Mouse (Mus musculus): Measurements from ENCODE around the gene Sdk1.
A peak's percentile ranks its signal among the peaks of the same experiment; 100 is the strongest.

Gene Sdk1

DNA sequence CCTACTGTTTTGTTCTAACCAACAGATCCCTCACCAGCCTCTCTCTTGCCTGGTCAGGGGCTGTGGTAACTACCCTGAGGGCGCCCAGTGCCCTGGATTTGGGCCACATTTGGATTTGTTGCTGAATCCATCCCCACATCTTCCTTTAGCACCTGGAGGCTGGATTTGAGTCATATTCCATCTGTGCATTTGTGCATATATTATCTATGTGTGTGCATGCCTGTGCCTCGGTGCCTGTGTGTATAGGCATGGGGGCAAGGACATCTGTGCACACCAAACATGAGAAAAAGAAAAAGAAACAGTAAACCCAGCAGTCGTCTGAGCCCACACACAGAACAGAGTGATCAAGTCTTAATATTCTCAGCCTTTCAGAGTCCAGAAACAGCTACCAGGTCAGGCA, 752.9 kb downstream of the Sdk1 start:
- no peak for DNase-seq (ENCODE audit: low spot score in 2 of 2)

GRCm38 (mm10) chr5:142000247-142000646, 759.0 kb downstream of the Sdk1 start:
- no peak for DNase-seq (ENCODE audit: low spot score in 2 of 2)

DNA sequence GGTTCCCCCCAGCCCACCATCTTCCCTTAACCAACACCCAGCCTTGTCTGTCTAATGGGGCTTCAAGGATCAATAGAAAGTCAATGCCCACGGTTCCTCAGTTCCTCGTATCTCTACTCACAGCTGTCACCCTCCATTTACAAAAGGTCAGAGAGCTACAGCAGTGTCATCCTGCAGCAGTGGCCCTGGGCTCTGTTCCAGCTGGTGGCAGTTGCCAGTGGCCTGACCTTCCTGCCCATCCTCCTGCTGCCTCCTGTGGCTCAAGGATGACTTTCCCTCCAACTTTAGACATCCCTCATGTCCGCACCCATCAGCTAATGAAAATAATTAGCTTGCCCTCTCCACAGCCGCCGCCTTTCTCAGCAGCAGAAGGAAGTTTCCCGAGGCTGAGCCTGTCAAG, 759.8 kb downstream of the Sdk1 start:
- DNase-seq (ENCODE audit: low spot score in 2 of 2) = no peak

- DNase-seq (ENCODE audit: low spot score in 2 of 2) = no peak
Measured at GRCm38 (mm10) chr5:142001973-142002372, 760.7 kb downstream of the Sdk1 start.

DNA sequence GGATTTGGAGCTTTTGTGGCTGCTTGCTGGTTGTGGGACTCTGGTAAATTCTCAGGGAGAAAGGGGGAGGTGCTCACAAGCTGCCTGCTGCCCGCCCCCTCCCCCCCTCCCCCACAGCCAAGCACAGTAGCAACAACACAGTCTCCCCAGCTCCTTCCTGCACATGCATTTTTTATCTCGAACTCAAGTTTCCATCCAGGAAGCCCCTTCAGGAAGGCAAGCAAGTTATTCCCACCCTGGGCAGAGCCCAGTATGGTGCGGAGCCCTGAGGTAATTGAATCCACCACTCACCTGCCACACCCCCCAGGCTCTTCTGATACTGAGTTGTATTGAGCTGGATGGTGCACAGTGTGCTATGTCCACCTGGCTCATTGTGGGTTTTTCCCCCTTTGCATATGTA, 768.9 kb downstream of the Sdk1 start:
- no peak for DNase-seq (ENCODE audit: low spot score in 2 of 2)

DNA sequence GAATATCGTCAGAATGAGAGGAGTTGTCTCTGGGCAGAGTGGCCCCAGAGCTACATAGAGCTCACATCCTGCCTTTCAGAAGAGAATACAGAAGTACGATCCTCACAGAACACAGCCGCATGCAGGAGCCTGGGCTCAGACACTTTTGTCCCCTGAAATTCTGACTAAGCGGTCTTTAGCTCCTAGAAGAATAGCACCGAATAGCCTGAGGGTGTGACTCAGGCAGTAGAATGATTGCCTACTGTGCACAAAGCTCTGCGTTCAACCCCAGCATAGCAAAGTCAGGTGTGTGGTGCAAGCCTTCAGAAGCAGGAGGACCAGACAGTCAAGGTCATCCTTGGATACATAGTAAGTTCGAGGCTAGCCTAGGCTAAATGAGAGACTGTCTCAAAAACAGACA, 775.7 kb downstream of the Sdk1 start:
- no peak for DNase-seq (ENCODE audit: low spot score in 2 of 2)

DNA sequence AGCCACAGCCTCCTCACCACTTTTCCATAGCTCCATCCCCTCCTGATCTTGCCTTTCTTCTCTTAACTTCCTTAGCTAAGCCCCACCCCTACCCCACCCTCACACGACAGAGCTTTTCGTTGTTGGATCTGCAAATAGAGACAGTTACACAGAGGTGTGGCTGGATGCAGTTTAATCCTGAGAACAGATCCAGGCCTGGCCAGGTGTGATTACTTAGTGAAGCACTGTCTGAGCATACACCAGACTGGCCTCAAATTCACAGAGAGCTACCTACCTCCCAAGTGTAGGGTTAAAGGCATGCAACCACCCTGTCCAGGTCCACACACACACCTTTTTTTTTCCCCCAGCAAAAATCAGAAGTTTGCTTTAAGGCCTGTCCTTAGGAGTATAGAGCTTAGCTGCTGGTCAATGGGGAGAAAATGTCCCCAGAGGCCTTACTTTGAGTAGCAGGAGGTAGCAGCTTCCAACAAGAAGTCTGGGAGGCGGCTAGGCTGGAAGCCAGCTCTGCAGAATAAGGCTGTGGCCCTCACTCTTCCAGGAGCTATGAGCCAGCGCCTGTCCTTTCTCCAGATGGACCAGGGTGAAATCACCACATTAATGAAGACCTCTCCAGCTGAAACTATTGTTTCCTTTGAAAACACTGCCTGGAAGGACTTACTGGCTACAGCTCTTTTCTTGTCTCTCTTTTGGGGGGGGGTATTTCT, 781.7 kb downstream of the Sdk1 start:
- no peak for DNase-seq (ENCODE audit: low spot score in 2 of 2)

DNA sequence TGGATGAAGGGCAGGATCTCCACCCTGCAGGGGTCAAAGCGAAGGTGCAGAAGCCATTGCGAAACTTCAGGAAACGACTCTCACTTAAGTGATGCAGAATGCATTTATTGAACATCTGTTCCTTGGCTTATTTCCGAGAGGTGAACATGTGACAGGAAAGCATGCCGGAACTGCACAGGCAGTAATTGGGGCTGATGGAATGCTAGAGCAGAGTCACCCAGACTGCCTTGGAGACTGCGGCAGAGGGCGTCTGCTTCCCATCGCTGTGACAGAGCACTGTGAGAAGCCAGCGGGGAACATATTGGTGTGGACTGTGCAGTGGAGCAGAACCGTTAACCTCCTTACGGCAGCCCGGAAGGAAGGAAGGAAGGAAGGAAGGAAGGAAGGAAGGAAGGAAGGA, 783.2 kb downstream of the Sdk1 start:
- DNase-seq (ENCODE audit: low spot score in 2 of 2) = no peak

- DNase-seq (ENCODE audit: low spot score in 2 of 2) = no peak
Measured at GRCm38 (mm10) chr5:142036536-142036935, 795.2 kb downstream of the Sdk1 start.

DNA sequence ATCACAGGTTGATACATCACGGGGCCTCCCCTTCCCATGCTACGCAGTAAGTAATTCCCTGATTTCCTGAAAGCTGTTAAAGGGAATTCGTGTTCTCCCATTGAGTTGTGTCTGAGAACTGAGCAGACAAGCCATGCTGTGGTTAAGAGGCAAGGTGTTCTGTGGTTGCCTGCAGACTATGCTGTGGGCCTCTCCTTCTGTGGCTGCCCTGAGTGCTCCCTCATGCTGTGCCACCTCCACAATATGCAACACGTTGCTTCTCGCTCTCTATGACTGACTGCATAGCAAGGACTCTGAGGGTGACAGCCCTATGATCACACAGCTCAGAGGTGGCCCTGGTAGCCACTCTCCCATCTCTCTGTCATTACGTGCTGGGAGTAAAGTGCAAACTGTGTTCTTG, 797.9 kb downstream of the Sdk1 start:
- DNase-seq (ENCODE audit: low spot score in 2 of 2) = no peak

- DNase-seq (ENCODE audit: low spot score in 2 of 2) = no peak
Measured at GRCm38 (mm10) chr5:142039891-142040530, 798.7 kb downstream of the Sdk1 start.

- no peak for DNase-seq (ENCODE audit: low spot score in 2 of 2)
Measured at GRCm38 (mm10) chr5:142041226-142041802, 800.0 kb downstream of the Sdk1 start.

GRCm38 (mm10) chr5:142061781-142062180, 820.5 kb downstream of the Sdk1 start:
- no peak for DNase-seq (ENCODE audit: low spot score in 2 of 2)

GRCm38 (mm10) chr5:142071322-142071721, 830.0 kb downstream of the Sdk1 start:
- DNase-seq (ENCODE audit: low spot score in 2 of 2) = no peak

- no peak for DNase-seq (ENCODE audit: low spot score in 2 of 2)
Measured at GRCm38 (mm10) chr5:142073901-142074300, 832.6 kb downstream of the Sdk1 start.

- peak in 1 of 2 experiments; percentile 62 for DNase-seq (ENCODE audit: low spot score in 2 of 2)
Measured at GRCm38 (mm10) chr5:142074561-142075500, 833.5 kb downstream of the Sdk1 start.

- DNase-seq (ENCODE audit: low spot score in 2 of 2) = no peak
Measured at GRCm38 (mm10) chr5:142080661-142081060, 839.4 kb downstream of the Sdk1 start.

- no peak for DNase-seq (ENCODE audit: low spot score in 2 of 2)
Measured at GRCm38 (mm10) chr5:142081076-142081475, 839.8 kb downstream of the Sdk1 start.

- peak in 1 of 2 experiments; percentile 60 for DNase-seq (ENCODE audit: low spot score in 2 of 2)
Measured at GRCm38 (mm10) chr5:142096377-142096841, 855.1 kb downstream of the Sdk1 start.

- no peak for DNase-seq (ENCODE audit: low spot score in 2 of 2)
Measured at GRCm38 (mm10) chr5:142100176-142100575, 858.9 kb downstream of the Sdk1 start.

- no peak for DNase-seq (ENCODE audit: low spot score in 2 of 2)
Measured at GRCm38 (mm10) chr5:142107434-142107833, 866.1 kb downstream of the Sdk1 start.

GRCm38 (mm10) chr5:142111989-142112388, 870.7 kb downstream of the Sdk1 start:
- DNase-seq (ENCODE audit: low spot score in 2 of 2) = no peak
